Mouse (Mus musculus) lung, postnatal 14 days (tissue): ENCODE results near the gene H2-T3.
"Not testable (repeated sequence)": the region's sequence is repeated elsewhere in the genome, so short reads cannot be mapped to it uniquely, and the experiment has no call there.

Experiments used
- DNase-seq: peaks from one replicate; pipeline ENCODE4 v3.0.0; 2021

The H2-T3 gene

GRCm38 (mm10) chr17:36190169-36190507, at the start of gene H2-T3:
Gene H2-T3, minus strand, starts transcription at chr17:36190287.
- DNase-seq, result no peak

GRCm38 (mm10) chr17:36237321-36237921, 47.3 kb upstream of the H2-T3 start:
- DNase-seq, result no peak

GRCm38 (mm10) chr17:36235300-36235699, 45.2 kb upstream of the H2-T3 start:
- not testable (repeated sequence) for DNase-seq

- no peak for DNase-seq
Observed at GRCm38 (mm10) chr17:36233572-36233971, 43.5 kb upstream of the H2-T3 start.

- peak; percentile 74 for DNase-seq
Observed at GRCm38 (mm10) chr17:36231318-36231717, 41.2 kb upstream of the H2-T3 start.

GRCm38 (mm10) chr17:36229046-36229445, 39.0 kb upstream of the H2-T3 start:
- no peak for DNase-seq

GRCm38 (mm10) chr17:36226921-36227320, 36.8 kb upstream of the H2-T3 start:
- peak; percentile 15 for DNase-seq

GRCm38 (mm10) chr17:36225231-36225824, 35.2 kb upstream of the H2-T3 start:
- DNase-seq, result no peak

GRCm38 (mm10) chr17:36224451-36224850, 34.4 kb upstream of the H2-T3 start:
- no peak for DNase-seq

GRCm38 (mm10) chr17:36218594-36219155, 28.6 kb upstream of the H2-T3 start:
- no peak for DNase-seq

GRCm38 (mm10) chr17:36215586-36215985, 25.5 kb upstream of the H2-T3 start:
- DNase-seq, result no peak

- no peak for DNase-seq
Observed at GRCm38 (mm10) chr17:36206846-36207245, 16.8 kb upstream of the H2-T3 start.

GRCm38 (mm10) chr17:36205862-36206261, 15.8 kb upstream of the H2-T3 start:
- peak; percentile 5 for DNase-seq

- peak; percentile 21 for DNase-seq
Observed at GRCm38 (mm10) chr17:36205456-36205855, 15.4 kb upstream of the H2-T3 start.

- DNase-seq, result no peak
Observed at GRCm38 (mm10) chr17:36201851-36202250, 11.8 kb upstream of the H2-T3 start.

- DNase-seq, result no peak
Observed at GRCm38 (mm10) chr17:36198317-36198716, 8.2 kb upstream of the H2-T3 start.

GRCm38 (mm10) chr17:36194471-36194870, 4.4 kb upstream of the H2-T3 start:
- DNase-seq, result no peak

- DNase-seq, result peak; percentile 77
Observed at GRCm38 (mm10) chr17:36193546-36194141, 3.6 kb upstream of the H2-T3 start.

GRCm38 (mm10) chr17:36192371-36192770, 2.3 kb upstream of the H2-T3 start:
- DNase-seq, result no peak

GRCm38 (mm10) chr17:36189491-36190168, 457 bp downstream of the H2-T3 start:
- DNase-seq, result no peak

- no peak for DNase-seq
Observed at GRCm38 (mm10) chr17:36187540-36187939, 2.5 kb downstream of the H2-T3 start.

GRCm38 (mm10) chr17:36182212-36182611, 7.9 kb downstream of the H2-T3 start:
- DNase-seq, result no peak

GRCm38 (mm10) chr17:36179446-36179845, 10.6 kb downstream of the H2-T3 start:
- not testable (repeated sequence) for DNase-seq

GRCm38 (mm10) chr17:36178938-36179337, 11.1 kb downstream of the H2-T3 start:
- peak; percentile 17 for DNase-seq
